Mouse (Mus musculus) E14TG2a.4 (cell line): ENCODE measurements at regions not wholly inside any gene's neighbourhood (a gene's known extent, or its start where the extent isn't known, plus 50 kb on each side); places are given as distances from the start of the nearest gene placed in this dataset.

Experiments
- CTCF ChIP-seq: conservative IDR thresholded peaks from 2 replicates; pipeline ENCODE4 v1.5.1; 2014; ENCODE audit warnings: low read length
- NANOG ChIP-seq: IDR thresholded peaks from 2 replicates; pipeline ENCODE4 v1.6.1; 2014; ENCODE audit warnings: borderline replicate concordance, low read length, mixed read lengths
- POU5F1 ChIP-seq: IDR thresholded peaks from 2 replicates; pipeline ENCODE4 v1.6.1; 2014; ENCODE audit warnings: low read length, borderline replicate concordance

GRCm38 (mm10) chr10:117548262-117548661 is 81.0 kb upstream of the Cpm start:
- no peak for TF ChIP-seq CTCF
- TF ChIP-seq NANOG = no peak
- no peak for TF ChIP-seq POU5F1
